Mouse (Mus musculus): ENCODE measurements around the gene Syt5. TPM values are rescaled to one million over a fixed set of nuclear protein-coding genes. Genes with fewer than 3 reads are reported as not detected.
"Not testable (repeated sequence)": the region's sequence is repeated elsewhere in the genome, so short reads cannot be mapped to it uniquely, and the experiment has no call there.

Syt5 gene
- 7.3 and 7.7 TPM in 2 replicates for polyA plus RNA-seq (2015; fragmentation: Nextera tagmentation; extraction: Ambion mirVana)

DNA sequence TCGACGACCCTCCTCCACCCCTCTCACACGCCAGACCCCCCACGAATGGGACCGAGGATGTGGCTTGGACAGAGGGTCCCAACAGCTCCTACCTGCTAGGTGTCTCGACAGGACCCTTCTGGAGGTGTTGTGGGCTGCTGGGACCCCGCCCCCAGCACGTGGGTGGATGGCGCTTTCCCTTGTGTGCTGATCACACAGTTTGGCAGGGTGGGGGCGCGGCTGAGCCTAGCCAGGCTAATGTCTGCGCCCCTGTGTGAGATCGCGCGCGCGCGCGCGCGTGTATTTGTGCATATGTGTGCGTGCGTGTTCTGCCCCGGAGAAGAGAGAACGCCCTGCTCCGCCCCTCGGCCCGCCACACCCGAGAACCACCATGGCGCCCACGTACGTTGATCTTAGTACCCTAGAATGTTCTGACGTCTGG is at the start of gene Syt5:
Gene Syt5 (minus strand): TSS at position 321 of the 421 bp plus-strand sequence.
- peak within 1 kb of the TSS; percentile 31 for H3K4me3 ChIP-seq (replicated peaks)
- H3K27ac ChIP-seq: no peak within 1 kb of the TSS
- H3K36me3 ChIP-seq: no peaks in the 10 kb centered on the region
- ATAC-seq: peak; percentile 50
- H3K4me1 ChIP-seq (replicated peaks): peaks cover 9% of the 10 kb centered on the region; the same call in 1 of the 2 replicates
- no peaks in the 10 kb centered on the region for H3K9me3 ChIP-seq
- peak within 1 kb of the TSS; percentile 37 for H3K9ac ChIP-seq
- H3K4me2 ChIP-seq (replicated peaks): peak within 1 kb of the TSS; percentile 76
- 4% methylated on average over 33 of the region's 33 CpGs for WGBS
- H3K27me3 ChIP-seq (replicated peaks): 0 out of 2 replicates have a peak, but pooled peaks cover 5% of the 10 kb centered on the region

DNA sequence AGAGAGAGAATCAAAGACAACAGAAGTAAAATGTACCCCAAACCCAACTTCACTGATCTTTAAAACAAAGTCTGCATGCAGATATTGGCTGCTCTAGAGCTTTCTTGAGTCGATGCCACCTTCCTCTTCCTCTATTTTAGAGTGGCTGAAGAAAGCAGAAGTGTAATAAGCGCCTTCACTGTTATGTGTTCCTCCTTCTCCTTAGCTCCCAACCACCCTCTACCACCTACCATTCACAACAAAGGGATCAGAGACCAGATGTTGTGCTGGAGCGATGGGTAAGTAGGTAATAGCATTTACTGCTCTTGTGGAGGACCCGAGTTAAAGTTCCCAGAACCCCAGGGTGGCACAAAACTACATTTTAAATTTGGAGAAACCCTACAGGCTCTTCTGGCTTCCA is 49.7 kb upstream of the Syt5 start:
- H3K4me1 ChIP-seq (replicated peaks); ATAC-seq: not testable (repeated sequence)

DNA sequence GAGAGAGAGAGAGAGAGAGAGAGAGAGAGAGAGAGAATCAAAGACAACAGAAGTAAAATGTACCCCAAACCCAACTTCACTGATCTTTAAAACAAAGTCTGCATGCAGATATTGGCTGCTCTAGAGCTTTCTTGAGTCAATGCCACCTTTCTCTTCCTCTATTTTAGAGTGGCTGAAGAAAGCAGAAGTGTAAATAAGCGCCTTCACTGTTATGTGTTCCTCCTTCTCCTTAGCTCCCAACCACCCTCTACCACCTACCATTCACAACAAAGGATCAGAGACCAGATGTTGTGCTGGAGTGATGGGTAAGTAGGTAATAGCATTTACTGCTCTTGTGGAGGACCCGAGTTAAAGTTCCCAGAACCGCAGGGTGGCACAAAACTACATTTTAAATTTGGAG is 34.1 kb upstream of the Syt5 start:
- H3K4me1 ChIP-seq (replicated peaks); H3K27me3 ChIP-seq (replicated peaks); ATAC-seq; H3K9me3 ChIP-seq; H3K9ac ChIP-seq; H3K4me3 ChIP-seq (replicated peaks); H3K36me3 ChIP-seq; H3K27ac ChIP-seq; H3K4me2 ChIP-seq (replicated peaks): not testable (repeated sequence)
- 82% methylated on average over 3 of the region's 3 CpGs for WGBS

More for the DNA sequence above, 49.7 kb upstream of the Syt5 start:
- not testable (repeated sequence) for H3K27ac ChIP-seq; H3K9ac ChIP-seq; H3K9me3 ChIP-seq; H3K4me3 ChIP-seq (replicated peaks); H3K4me2 ChIP-seq (replicated peaks); H3K36me3 ChIP-seq; H3K27me3 ChIP-seq (replicated peaks)
- WGBS: 72% methylated on average over 4 of the region's 4 CpGs

DNA sequence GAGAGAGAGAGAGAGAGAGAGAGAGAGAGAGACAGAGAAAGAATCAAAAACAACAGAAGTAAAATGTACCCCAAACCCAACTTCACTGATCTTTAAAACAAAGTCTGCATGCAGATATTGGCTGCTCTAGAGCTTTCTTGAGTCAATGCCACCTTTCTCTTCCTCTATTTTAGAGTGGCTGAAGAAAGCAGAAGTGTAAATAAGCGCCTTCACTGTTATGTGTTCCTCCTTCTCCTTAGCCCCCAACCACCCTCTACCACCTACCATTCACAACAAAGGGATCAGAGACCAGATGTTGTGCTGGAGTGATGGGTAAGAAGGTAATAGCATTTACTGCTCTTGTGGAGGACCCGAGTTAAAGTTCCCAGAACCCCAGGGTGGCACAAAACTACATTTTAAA is 25.0 kb upstream of the Syt5 start:
- 59% methylated on average over 2 of the region's 2 CpGs for WGBS
- H3K27ac ChIP-seq: not testable (repeated sequence)

DNA sequence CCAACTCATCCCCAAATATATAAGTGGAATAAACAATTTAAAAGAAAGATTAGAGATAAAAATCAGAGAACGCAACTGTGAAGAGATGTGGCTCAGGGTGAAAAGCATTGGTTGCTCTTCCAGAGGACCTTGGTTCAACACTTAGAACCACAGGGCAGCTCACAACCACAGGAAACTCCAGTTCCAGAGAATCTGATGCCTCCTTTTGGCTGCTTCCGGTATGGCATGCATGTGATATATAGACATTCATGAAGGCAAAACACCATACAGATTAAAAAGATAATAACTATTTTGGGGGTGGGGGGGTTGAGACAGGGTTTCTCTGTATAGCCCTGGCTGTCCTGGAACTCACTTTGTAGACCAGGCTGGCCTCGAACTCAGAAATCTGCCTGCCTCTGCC is 15.3 kb upstream of the Syt5 start:
- WGBS: 91% methylated on average over 3 of the region's 3 CpGs
- H3K27ac ChIP-seq: no peak overlapping the region
- H3K4me3 ChIP-seq (replicated peaks): no peak overlapping the region
- H3K36me3 ChIP-seq: no peaks in the 10 kb centered on the region
- H3K4me1 ChIP-seq (replicated peaks): no peaks in the 10 kb centered on the region
- H3K9me3 ChIP-seq: no peaks in the 10 kb centered on the region
- no peak overlapping the region for H3K4me2 ChIP-seq (replicated peaks)
- no peak overlapping the region for H3K9ac ChIP-seq
- H3K27me3 ChIP-seq (replicated peaks): no peaks in the 10 kb centered on the region
- no peak for ATAC-seq

More for the DNA sequence above, 25.0 kb upstream of the Syt5 start:
- not testable (repeated sequence) for H3K9me3 ChIP-seq; H3K27me3 ChIP-seq (replicated peaks); H3K4me1 ChIP-seq (replicated peaks); ATAC-seq; H3K4me3 ChIP-seq (replicated peaks); H3K9ac ChIP-seq; H3K36me3 ChIP-seq; H3K4me2 ChIP-seq (replicated peaks)

DNA sequence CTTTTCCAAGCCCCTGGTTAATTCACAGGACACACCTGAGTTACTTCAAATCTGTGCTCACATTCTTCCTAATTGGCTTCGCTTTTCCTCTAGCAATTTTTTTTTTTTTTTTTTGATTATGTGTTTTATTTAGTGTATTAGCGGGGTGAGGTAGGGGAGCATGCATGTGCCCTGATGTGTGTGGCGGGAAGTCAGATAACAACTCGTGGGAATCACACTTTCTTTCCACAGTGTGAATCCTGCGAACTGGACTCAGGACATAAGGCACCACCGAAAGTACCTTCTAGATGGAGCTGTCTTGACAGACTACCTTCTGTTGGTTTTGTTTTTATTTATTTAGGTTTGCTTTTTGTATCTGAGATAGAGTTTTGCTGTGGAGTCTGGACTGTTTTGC is 9.8 kb upstream of the Syt5 start:
- Histone ChIP-seq H3K27me3 (replicated peaks) (no peaks in the 10 kb centered on the region), H3K4me2 (replicated peaks) (no peak overlapping the region), H3K36me3 (no peaks in the 10 kb centered on the region), H3K9me3 (no peaks in the 10 kb centered on the region), H3K4me3 (replicated peaks) (no peak overlapping the region), H3K4me1 (replicated peaks) (0 out of 2 replicates have a peak, but pooled peaks cover 2% of the 10 kb centered on the region), H3K27ac (no peak overlapping the region), H3K9ac (no peak overlapping the region)
- ATAC-seq: peak; percentile 65
- 66% methylated on average over 6 of the region's 6 CpGs for WGBS

DNA sequence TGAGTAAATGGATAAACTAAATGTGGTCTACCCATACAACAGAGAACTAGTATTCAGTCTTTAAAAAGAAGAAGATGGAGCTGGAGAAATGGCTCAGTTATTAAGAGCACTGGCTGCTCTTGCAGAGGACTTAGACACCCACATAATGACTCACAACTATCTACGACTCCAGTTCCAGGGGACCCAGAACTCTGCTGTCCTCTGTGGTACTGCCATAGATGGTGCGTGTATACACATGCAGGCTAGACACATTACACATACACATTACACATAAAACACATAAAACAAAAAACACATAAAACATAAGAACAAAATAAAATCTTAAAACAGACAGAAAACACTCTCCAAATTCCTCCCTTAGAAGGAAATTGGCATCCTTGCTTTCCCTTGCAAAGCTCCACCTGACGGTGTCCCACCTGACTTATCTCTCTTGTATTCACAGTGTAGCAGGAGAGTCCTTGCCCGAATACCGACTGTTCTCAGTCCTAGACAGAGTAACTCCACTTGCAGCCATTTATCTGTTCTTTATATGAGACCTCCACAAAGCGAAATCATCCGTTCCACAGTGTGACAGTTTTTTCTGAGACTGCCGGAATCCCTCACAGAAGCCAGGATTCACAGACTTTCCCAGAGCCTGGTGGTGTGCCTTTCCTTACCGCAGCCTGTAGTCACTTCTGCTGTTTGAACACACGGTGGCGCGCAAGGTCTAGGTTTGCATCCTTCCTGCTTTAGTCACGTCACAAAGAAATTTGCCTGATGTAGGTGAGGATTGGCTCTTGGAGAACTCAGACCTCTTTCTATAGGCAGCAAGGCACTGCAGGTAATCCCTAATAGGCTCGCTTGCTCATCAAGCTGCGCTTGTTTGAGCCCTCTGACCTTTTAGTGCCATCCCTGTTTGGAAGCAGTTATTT is 9.2 kb upstream of the Syt5 start:
- 19% methylated on average over 15 of the region's 15 CpGs for WGBS
- peak; percentile 96 for ATAC-seq
- no peak overlapping the region for H3K4me2 ChIP-seq (replicated peaks)

DNA sequence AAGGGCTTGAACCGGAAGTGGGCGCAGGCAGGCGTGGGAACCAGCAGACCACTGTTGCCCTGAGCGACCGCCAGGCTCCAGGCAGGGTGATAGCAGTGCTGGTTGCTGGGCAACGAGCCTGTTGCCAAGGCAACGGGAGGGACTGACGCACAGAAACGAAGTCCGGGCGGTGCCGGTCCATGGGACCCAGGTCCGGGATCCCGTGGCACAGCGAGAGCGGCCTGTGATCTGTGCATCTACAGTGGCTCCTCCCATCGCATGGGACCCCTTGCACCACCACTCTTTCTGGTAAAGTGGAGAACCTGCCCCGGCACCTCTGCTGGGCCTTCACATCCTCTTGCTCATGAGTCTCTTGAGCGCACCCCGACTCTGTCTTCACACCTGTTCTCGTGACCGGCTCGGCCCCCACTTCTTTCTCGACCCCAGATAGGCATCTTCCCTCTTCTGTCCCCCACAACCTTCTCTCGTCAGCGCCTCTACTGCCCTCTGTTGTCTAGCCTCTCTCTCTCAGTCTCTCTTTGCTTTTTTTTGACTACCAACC is 680 bp downstream of the Syt5 start:
- peak; percentile 76 for ATAC-seq
- no peak overlapping the region for H3K9ac ChIP-seq
- H3K36me3 ChIP-seq: no peaks in the 10 kb centered on the region
- peak overlapping the region; percentile 76 for H3K4me2 ChIP-seq (replicated peaks)
- no peaks in the 10 kb centered on the region for H3K9me3 ChIP-seq
- peaks cover 9% of the 10 kb centered on the region; the same call in 1 of the 2 replicates for H3K4me1 ChIP-seq (replicated peaks)
- WGBS: 2% methylated on average over 26 of the region's 26 CpGs
- H3K27ac ChIP-seq: no peak overlapping the region
- H3K4me3 ChIP-seq (replicated peaks): peak overlapping the region; percentile 31
- H3K27me3 ChIP-seq (replicated peaks): 0 out of 2 replicates have a peak, but pooled peaks cover 5% of the 10 kb centered on the region

More for the DNA sequence above, 9.2 kb upstream of the Syt5 start:
- Histone ChIP-seq H3K4me3 (replicated peaks) (no peak overlapping the region), H3K36me3 (no peaks in the 10 kb centered on the region), H3K9me3 (no peaks in the 10 kb centered on the region), H3K9ac (no peak overlapping the region), H3K27ac (no peak overlapping the region), H3K27me3 (replicated peaks) (no peaks in the 10 kb centered on the region), H3K4me1 (replicated peaks) (0 out of 2 replicates have a peak, but pooled peaks cover 2% of the 10 kb centered on the region)

DNA sequence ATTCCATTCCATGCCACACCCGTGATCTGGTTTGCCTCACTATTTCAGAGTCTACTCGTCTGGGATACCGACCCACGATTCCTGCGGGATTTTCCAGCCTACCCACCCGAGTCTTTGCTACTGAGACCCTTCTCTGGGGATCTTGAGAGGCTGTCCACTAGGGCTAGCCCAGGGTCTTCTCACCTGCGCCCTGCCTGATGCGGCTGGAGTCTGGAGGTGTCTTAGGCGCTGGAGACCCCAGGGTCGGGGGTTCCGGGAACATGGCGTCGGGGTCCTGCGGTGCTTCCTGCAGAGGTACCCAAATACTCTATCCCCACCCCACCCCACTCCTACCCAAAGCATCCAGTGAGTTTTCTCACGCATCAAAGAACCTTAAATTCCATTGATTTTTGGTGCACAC is 1.3 kb downstream of the Syt5 start:
- no peaks in the 10 kb centered on the region for H3K36me3 ChIP-seq
- H3K4me3 ChIP-seq (replicated peaks): no peak overlapping the region
- no peak overlapping the region for H3K27ac ChIP-seq
- no peaks in the 10 kb centered on the region for H3K9me3 ChIP-seq
- H3K27me3 ChIP-seq (replicated peaks): 0 out of 2 replicates have a peak, but pooled peaks cover 5% of the 10 kb centered on the region
- no peak overlapping the region for H3K9ac ChIP-seq
- H3K4me1 ChIP-seq (replicated peaks): peaks cover 9% of the 10 kb centered on the region; the same call in 1 of the 2 replicates
- ATAC-seq: peak; percentile 16; the same call in 1 of the 2 replicates
- 72% methylated on average over 15 of the region's 15 CpGs for WGBS
- peak overlapping the region; percentile 76; the same call in 1 of the 2 replicates for H3K4me2 ChIP-seq (replicated peaks)

DNA sequence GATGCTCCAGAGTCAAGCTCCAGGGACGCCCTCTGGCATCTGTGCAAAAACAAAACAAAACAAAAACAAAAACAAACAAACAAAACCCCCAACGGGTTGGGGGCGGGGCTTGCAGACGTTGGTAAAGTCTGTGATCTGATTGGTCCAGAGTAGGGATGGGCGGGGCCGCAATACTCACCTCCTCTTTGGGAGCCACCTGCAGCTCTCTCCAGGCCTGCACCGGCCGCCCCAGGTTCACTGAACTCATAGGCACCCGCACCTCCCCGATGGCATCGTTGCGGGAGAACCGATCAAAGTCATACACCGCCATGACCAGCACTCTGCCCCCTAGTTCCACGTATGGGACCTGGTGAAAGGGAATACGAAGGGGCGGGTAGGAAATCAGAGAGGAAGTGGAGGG is 5.3 kb downstream of the Syt5 start:
- H3K27ac ChIP-seq: no peak overlapping the region
- no peak overlapping the region for H3K9ac ChIP-seq
- 0 out of 2 replicates have a peak, but pooled peaks cover 5% of the 10 kb centered on the region for H3K27me3 ChIP-seq (replicated peaks)
- H3K4me2 ChIP-seq (replicated peaks): no peak overlapping the region
- 0 out of 2 replicates have a peak, but pooled peaks cover 6% of the 10 kb centered on the region for H3K4me1 ChIP-seq (replicated peaks)
- 37% methylated on average over 17 of the region's 17 CpGs for WGBS
- no peak for ATAC-seq
- H3K9me3 ChIP-seq: no peaks in the 10 kb centered on the region
- no peaks in the 10 kb centered on the region for H3K36me3 ChIP-seq
- H3K4me3 ChIP-seq (replicated peaks): no peak overlapping the region

DNA sequence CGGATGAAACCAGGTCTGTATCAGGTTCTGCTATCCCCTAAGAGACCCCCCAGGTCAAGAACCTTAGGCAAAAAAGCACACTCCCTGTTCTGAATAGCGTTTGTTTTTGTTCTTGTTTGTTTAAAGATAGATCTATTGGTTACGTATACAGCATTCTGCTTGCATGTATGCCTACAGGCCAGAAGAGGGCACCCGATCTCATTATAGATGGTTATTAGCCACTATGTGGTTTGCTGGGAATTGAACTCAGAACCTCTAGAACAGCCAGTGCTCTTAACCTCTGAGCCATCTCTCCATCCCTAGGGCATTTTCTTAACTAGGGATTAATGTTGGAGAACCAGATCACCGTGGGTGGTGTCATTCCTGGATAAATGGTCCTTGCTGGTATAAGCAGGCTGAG is 6.0 kb downstream of the Syt5 start:
- no peaks in the 10 kb centered on the region for H3K9me3 ChIP-seq
- 61% methylated on average over 5 of the region's 5 CpGs for WGBS

DNA sequence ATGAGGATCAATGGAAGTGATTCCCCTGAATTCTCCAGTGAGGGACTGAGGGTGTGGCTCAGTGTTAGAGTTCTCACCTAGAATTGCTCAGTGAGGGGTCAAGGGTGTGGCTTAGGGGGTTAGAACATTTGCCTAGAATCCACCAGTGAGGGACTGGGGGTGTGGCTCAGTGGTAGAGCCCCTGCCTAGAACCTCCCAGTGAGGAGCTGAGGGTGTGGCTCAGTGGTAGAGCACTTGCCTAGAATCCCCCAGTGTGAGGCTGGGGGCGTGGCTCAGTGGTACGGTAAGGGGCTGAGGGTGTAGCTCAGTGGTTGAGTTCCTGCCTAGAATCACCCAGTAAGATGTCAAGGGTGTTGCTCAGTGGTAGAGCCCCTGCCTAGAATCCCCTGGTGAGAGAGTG is 8.3 kb downstream of the Syt5 start:
- Histone ChIP-seq H3K27me3 (replicated peaks) (no peaks in the 10 kb centered on the region), H3K9ac (no peak overlapping the region), H3K4me1 (replicated peaks) (no peaks in the 10 kb centered on the region), H3K36me3 (no peaks in the 10 kb centered on the region), H3K4me2 (replicated peaks) (no peak overlapping the region), H3K4me3 (replicated peaks) (no peak overlapping the region), H3K9me3 (no peaks in the 10 kb centered on the region), H3K27ac (no peak overlapping the region)
- 76% methylated on average over 2 of the region's 2 CpGs for WGBS
- no peak for ATAC-seq

More for the DNA sequence above, 6.0 kb downstream of the Syt5 start:
- Histone ChIP-seq H3K4me1 (replicated peaks) (0 out of 2 replicates have a peak, but pooled peaks cover under 1% of the 10 kb centered on the region), H3K4me3 (replicated peaks) (no peak overlapping the region), H3K36me3 (no peaks in the 10 kb centered on the region), H3K27me3 (replicated peaks) (0 out of 2 replicates have a peak, but pooled peaks cover 3% of the 10 kb centered on the region), H3K27ac (no peak overlapping the region), H3K4me2 (replicated peaks) (no peak overlapping the region), H3K9ac (no peak overlapping the region)
- no peak for ATAC-seq

Measured in intestine, embryonic 15.5 days (tissue).